Mouse (Mus musculus): ENCODE measurements around the gene Phldb3. TPM values are rescaled to one million over a fixed set of nuclear protein-coding genes. Genes with fewer than 3 reads are reported as not detected.

The Phldb3 gene
- polyA plus RNA-seq (2015; fragmentation: Nextera tagmentation; extraction: Ambion mirVana): 0.47 and 0.73 TPM in 2 replicates

DNA sequence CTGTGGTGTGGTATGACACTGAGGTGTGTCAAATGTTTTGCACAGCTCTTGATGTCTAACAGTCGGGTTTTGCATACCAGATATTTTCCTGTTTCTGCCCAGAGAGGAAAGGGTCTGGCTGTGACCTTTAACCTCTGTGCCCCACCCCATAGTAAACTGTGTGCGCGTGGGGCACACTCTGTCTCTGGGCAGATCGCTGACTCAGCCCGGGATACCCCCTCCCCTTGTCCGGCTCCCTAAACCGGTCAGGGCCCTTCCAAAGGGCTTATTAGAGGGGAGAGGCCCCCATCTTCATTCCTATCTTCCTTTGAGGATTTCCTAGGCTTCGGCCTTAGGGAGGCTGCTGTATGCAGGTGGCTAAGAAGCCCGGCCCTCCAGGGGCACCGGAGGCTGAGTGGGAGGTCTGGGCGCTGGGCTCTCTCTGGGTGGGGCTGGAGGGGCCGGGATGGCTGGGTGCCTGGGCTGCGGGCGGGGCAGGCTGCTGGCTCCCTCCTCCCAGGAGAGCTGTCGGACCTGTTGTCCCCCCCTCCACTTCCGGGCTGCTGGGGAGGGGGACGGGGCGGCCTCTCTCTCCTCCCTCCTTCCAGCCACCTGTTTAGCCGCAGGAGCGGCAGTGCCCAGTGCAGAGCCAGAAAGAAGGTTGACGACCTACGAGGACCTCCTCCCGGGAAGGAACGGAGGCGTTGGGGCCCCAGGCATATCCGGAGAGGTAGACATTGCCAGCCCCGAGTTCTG, at the start of gene Phldb3:
TSS of gene Phldb3 (plus strand) at position 620 of the 735 bp plus-strand sequence.
- DNase-seq (ENCODE audit: low spot score): peak; percentile 60

DNA sequence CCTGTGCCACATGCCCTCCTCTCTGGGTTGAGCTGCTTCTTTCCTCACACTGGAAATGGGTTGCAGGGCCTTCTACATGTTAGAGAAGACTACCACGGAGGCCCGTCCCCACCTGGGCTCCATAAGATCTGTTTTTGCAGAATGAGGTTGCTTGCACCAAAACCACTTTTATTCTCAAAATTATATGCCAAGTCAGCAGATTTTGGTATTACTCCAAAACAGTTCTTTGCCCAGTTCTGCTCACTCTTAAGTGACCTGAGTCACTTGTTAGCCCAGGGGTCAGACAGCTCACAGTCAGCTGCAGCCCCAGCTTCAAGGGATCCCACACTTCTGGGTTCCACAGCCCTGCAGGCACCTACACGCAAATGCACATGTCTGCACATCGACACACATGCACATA, 49.1 kb upstream of the Phldb3 start:
- DNase-seq (ENCODE audit: low spot score): no peak

DNA sequence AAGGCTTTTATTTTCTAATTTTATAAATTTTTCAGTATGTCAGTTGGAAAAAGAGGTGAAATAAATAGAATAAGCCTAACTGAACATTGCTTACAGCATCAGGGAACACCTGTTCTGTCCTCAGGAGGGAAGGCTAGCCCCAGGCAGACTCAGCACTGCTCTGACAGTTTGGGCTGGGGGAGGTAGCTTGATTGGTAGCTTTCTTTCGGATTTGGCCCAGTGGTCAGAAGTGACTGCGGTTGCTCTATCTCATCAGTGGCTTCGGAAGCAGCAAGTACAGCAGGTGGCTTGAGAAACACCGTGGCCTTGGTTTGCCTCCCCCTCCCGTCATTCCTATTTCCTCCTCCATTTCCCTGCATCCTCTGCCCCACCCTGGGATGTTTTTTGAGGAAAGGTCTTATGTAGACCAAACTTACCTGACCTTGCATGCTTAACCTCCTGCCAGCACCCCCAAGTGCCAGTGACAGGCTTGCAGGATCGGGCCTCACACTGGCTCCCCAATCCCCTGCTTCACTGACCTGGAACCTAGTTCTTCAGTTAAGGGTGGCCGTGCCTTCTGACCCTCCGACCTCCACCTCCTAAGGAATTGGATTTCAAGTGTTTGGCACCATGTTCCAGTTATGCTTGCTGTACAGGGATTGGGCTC, 47.2 kb upstream of the Phldb3 start:
- DNase-seq (ENCODE audit: low spot score): no peak

DNA sequence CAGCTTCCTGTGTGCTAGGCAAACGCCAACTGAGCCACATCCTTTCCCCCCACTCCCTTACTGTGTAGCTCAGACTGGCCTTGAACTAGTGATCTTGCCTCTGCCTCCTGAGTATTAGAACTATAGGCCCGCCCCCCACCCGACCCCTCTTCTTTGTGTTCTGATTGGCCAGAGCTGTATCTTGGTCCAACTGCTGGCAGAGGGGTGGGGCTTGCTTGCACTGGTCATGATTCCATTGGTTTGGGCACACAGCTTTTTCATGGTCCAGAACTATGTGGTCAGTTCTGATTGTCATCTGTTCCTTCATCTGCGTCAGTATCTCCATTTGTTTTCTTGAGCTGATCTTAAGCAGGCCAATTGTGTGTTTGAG, 46.7 kb upstream of the Phldb3 start:
- no peak for DNase-seq (ENCODE audit: low spot score)

DNA sequence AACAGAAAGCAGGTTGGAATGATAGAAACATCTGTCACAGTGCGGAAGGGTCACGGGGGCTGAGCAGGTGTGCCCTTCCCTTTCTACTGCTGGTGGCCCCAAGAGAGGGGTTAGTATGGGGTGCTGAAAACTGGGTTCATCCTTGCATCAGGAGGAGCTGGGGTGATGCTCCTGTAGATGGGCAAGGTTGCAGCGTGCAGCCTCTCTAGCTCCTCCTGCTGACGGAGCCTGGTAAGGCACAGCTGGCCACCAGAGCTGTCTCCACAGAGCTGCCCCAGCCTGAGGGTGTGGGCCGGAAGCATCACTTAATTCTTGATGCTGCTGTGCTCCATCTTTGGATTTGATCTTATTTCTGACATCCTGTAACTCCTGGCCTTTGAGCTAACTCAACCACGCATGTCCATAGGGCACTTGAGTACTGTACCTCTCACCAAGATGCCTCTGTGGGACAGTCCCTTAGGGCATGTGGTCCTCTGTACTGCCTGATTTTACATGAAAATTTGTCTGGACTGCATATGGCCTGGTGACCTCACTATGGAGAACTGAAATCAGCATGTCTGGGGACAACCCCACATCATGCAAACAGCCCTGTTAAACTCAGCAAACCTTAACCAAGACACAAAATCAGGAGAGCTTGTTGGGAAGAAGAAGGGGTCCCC, 45.8 kb upstream of the Phldb3 start:
- peak; percentile 66 for DNase-seq (ENCODE audit: low spot score)

DNA sequence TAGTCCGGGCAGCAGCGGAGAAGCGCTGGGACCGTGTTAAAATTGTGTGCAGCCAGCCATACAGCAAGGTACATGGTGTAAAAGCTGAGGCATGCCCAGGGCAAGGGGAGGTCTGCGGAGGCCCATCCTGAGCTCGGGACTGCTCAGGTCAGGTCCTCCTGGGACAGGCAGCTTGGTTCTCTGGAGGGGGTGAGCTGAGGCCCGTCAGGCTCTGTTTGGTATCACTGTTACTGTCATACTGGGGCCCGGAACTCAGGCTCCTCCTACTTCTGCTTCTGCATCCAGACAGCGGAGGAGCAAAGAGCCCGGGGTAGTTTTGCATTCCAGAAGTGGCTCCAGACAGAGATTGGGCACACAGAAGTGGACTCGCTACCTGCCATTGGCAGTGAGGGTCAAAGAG, 44.9 kb upstream of the Phldb3 start:
- DNase-seq (ENCODE audit: low spot score): no peak

DNA sequence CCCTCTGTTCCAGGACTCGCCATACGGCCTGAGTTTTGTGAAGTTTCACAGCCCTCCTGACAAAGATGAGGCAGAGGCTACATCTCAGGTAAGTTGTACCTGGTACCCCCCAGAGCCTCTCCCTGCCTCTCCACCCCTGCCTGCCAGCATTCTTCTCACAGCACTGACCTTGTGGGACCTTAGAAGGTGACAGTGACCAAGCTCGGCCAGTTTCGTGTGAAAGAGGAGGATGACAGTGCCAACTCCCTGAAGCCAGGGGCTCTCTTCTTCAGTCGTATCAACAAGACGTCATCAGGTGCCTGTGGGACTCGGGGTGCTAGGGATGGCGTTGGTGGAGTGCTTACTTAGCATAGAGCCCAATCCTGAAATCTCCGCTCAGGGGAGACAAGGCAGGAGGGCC, 44.4 kb upstream of the Phldb3 start:
- no peak for DNase-seq (ENCODE audit: low spot score)

DNA sequence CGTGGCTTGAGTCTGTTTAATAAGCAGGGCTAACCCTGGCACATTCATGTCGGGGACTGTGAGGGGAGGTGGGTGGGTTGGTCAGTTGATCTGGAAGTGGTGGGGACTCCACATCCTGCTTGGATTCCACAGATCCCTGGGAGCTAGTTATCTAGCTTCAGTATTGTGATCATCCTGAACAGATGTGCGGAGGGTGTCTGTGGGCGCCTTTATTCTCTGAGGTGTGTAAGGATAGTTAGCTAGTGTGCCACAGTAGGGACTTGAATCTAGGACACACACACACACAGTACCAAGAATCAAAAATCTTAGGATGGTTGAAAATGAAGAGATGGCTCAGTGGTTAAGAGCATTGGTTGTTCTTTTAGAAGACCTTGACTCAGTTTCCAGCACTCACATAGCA, 42.1 kb upstream of the Phldb3 start:
- no peak for DNase-seq (ENCODE audit: low spot score)

DNA sequence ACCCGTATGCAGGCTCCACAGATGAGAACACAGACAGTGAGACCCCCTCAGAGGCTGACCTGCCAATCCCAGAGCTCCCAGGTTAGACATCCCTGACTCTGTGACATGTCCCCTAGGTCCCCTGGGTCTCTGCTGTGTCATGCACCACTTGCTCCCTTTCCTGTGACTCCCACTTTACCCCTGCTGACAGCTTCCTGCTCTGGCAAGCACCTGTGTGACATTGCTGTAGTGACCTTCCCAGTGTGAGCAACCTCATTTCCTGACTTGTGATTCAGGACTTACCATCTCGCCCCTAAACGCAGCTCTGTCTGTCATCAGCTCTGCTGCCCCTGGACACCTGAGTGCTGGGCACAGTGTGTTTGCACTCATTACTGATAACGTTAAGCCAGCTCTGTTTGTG, 39.5 kb upstream of the Phldb3 start:
- no peak for DNase-seq (ENCODE audit: low spot score)

DNA sequence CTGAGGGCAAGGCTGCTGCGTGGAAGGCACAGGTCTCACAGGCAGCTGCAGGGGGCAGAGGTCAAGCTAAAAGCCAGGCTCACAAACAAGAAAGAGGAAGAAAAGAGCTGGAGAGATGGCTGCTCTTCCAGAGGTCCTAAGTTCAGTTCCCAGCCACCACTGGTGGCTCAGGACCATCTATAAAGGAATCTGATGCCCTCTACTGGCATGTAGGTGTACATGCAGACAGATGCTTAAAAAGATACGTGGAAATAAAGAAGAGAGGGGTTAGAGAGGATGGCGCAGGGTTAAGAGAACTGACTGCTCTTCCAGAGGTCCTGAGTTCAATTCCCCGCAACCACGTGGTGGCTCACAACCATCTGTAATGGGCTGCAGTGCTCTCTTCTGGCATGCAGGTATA, 38.1 kb upstream of the Phldb3 start:
- no peak for DNase-seq (ENCODE audit: low spot score)

DNA sequence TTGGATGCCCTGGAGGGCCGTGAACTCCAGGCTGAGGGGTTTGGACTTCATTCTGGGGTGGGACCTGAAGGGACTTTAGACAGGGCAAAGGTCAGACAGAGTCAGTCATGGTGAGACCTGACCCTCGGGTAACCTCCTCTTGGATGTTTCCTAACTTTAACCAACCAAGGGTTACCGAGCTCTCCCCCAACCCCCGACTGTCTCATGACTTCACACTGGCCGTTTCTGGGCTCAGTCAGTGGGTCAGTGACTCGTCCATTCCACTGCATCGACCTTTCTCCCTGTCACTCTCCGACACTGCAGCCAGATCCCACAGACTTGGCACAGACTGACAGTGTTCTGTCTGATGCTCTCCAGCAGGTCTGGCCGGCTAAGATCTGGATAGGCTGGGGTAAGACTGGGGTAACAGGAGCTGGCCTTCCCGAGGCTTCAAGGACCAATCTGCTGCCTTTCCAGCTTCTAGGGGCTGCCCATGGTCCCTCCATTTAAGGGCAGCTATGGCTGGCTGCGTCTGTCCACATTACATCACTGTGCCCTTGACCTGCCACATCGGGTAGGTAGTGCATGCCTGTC, 36.3 kb upstream of the Phldb3 start:
- DNase-seq (ENCODE audit: low spot score): no peak

DNA sequence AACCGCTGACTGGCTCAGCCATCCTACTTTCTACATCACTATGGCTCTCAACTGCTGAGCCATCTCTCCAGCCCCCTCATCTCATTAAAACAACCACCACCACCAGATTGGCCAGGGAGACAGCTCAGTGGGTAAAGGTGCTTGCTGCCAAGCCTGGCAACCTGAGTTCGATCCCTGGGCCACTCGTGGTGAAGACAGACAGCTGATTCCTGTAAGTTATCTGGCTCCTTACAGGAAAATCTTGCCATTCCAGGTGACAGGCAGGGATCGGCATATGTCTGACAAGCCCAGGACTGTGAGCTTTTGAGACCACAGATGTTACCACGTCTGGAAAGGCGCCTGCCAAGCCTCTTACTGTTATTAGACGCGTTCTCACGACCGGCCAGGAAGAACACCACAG, 32.8 kb upstream of the Phldb3 start:
- DNase-seq (ENCODE audit: low spot score): no peak

DNA sequence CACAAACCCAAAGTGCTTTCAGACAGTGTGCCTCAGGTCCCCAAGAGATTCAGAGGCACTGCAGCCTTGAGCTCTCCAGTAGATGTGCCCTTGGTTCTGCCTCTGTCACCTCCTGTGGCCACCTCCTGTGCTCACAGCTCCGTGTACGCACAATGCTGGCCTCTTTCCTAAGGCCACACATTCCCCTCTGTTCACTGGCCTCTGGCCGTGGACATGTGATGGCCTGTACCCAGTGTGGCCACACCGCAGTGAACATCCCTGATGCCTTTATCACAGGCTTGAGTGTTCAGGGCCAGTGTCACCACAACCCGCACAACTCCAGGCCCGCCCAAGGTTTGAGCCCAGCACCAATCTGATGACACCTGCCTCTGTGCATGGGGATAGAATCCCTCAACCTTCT, 25.7 kb upstream of the Phldb3 start:
- no peak for DNase-seq (ENCODE audit: low spot score)

DNA sequence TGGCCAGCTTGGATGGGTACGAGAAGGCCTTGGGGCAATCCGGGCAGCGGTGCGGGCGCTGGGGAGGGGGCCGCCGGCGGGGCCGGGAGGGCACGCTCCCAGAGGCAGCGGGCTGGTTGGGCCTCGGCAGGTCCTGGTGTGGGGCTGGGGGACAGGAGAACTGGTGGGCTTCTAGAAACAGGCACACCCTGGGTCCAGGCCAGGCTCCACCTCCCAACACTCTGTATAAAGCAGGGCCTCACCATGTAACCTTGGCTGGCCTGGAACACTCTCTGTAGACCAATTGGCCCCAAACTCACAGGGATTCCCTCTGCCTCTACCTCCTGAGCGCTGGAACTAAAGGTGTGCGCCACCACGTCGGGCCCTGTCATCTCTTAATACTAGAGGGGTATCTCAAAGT, 24.6 kb upstream of the Phldb3 start:
- DNase-seq (ENCODE audit: low spot score): no peak

DNA sequence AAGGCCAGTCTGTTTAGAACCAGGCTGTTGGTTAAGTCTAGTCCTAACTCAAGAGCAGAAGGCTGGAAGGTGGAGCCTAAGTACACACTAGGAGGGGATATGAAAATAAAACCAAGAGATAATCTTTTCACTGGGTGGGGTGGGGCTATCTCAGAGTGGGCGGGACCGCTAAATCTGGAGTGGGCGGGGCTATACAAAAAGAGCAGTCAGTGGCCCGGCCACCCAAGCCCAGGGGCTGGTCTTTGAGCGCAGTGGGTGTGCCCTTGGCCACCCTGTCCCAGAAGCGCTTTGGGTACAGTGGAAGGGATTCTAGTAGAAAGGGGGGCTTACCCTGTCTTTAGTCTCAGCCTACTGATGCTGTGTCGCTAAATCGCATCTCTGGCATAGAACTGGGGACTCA, 23.7 kb upstream of the Phldb3 start:
- no peak for DNase-seq (ENCODE audit: low spot score)

DNA sequence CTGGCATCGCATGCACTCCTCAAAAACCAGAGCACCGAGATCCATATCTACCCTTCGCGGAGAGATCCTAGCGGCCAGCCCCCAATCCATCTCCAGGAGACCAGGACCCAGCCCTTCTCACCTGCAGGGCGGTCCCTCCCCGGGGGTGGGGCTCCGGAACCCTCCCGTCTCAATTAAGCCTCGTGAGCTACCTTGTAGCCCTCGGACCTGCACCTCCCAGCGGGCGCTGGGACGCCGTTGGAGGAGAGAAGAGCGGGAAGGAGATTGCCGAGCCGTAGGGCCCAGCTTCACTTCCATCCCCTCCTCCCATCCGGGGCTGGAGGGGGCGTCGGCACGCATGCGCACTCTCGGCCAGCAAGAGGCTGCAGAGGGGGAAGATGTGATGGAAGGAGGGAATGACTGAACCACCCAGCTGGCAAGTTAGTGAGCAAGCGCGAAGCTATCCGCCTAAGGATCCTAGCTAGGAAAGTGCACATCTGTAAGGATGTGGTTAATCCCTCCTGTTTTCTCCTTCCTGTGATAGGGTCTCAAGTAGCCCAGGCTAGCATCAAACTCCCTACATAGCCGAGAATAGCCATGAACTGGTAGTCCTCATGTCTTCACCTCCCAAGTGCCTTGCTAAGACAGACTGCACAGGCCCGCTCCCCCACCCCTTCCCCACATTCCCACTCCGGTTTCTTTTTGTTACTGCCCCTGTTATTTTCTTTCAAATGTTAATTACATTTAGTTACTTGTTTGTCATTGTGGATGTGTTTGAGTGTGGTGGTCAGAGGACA, 23.0 kb upstream of the Phldb3 start, which contains the start of the genes Ethe1 and Zfp575:
TSS of gene Ethe1 (plus strand) at position 214 of the 776 bp plus-strand sequence.
TSS of gene Zfp575 (minus strand) at position 312 of the 776 bp plus-strand sequence.
- DNase-seq (ENCODE audit: low spot score): peak; percentile 49

DNA sequence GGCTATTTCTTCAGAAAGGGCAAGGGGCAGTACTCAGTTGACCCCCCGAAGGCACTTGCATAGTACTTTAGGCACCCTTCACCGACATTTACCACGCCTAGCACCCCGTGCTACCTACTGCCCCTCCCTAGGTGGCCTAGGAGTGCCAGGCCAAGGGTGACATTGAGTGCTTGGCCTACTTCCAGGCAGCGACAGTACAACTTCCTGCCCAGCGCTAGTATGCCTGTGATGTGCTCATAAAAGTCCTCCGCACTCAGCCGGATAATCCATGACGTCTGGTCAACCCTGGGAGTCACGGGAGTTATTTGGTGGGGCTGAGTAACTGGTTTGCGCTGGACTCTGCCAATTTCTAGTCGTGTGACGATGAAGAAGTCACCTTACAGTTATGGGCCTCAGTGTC, 22.2 kb upstream of the Phldb3 start:
- DNase-seq (ENCODE audit: low spot score): no peak

DNA sequence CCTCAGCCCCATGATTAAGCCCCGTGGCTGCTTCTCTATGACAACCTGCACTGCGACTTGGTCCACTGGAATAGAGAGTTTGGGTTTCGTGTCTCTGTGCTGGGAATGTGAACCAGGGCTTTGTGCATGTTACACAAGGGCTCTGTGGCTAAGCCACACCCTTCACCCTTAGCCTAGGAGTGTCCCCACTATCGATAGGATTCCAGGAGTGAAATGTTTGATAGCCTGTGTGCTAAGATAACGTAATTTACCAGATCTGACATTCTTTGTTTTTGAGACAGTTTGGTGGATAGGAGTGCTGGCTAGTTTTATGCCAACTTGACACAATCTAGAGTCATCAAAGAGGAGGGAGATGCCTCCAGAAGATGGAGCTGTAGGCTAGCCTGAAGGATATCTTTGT, 18.8 kb upstream of the Phldb3 start:
- DNase-seq (ENCODE audit: low spot score): peak; percentile 1

DNA sequence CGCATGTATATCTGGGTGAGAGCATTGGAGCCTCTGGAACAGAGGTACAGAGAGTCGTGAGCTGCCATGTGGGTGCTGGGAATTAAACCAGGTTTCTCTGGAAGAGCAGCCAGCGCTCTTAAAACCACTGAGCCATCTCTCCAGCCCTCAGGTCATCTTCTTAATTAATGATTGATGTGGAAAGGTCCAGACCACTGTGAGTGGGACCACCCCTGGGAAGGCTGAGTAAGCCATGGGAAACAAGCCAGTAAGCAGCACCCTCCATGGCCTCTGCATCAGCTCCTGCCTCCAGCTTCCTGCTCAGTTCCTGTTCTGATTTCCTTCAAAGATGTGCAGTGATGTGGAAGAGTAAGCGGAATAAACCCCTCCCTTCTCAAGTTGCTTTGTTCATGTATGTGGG, 18.4 kb upstream of the Phldb3 start:
- no peak for DNase-seq (ENCODE audit: low spot score)

DNA sequence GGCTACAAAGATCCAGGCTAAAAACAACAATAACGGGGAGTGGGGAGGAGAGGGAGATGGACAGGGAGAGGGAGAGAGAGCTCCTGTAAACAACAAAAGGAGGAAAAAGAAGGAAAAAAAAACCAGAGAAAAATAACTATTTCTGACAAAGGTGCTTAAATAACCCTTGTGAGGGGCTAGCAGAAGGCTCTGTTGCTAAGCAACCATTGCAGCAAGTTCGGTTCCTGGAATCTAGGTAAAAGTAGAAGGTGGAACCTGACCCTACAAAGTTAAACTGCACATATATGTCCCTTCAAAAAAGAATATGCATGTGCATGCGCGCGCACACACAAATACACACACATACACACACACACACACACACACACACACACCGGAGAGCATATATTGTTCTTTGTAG, 17.8 kb upstream of the Phldb3 start:
- DNase-seq (ENCODE audit: low spot score): no peak

DNA sequence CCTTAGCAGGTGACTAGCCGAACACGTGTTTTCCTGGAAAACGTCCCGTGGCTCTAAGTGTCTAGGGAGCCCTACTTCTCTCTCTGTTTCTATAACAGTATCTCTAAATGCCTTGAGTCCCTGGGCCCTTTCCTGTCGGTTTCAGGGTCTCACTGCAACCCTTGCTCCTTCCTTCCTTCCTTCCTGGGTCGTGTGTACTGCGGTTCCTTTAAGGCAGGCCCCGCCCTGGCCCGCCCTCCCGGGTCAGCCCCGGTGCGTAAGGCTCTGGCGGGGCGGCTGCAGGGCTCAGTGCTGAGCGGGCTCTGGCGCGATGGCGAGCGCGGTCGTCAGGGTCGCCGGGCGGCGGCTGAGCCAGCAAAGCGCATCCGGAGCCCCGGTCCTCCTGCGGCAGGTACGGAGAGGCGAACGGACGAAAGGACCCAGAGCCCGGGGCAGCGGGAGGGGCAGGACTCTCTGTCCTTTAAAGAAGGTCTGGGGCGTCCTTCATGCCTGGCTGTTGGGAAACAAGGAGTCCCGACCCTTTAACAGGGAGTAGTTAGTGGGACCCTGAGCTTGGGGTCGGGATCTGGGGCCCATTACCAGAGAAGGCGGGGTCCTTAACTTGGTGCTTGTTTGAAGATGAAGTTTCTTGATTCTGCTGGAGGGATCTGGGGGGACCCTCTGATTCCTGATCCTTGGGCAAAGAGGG, 16.8 kb upstream of the Phldb3 start:
- DNase-seq (ENCODE audit: low spot score): peak; percentile 80
